Mouse (Mus musculus): Measurements from ENCODE around the gene Cnbd2. TPM values are rescaled to one million over a fixed set of nuclear protein-coding genes. Genes with fewer than 3 reads are reported as not detected.

The Cnbd2 gene
- polyA plus RNA-seq, 1 experiment from 2014 or later: 4.4 TPM

- Histone ChIP-seq H3K9ac (no peak overlapping the region), H3K36me3 (peaks cover 85% of the 10 kb centered on the region), H3K4me3 (no peak overlapping the region), H3K9me3 (no peaks in the 10 kb centered on the region), H3K4me2 (replicated peaks) (no peak overlapping the region), H3K27me3 (no peaks in the 10 kb centered on the region), H3K27ac (no peak overlapping the region), H3K4me1 (no peaks in the 10 kb centered on the region)
- 94% methylated on average over 2 of the region's 2 CpGs for WGBS
- ATAC-seq (ENCODE audit: low FRiP score, low read depth): no peak
Observed at GRCm38 (mm10) chr2:156295601-156296063, 16.5 kb upstream of the Cnbd2 start.

DNA sequence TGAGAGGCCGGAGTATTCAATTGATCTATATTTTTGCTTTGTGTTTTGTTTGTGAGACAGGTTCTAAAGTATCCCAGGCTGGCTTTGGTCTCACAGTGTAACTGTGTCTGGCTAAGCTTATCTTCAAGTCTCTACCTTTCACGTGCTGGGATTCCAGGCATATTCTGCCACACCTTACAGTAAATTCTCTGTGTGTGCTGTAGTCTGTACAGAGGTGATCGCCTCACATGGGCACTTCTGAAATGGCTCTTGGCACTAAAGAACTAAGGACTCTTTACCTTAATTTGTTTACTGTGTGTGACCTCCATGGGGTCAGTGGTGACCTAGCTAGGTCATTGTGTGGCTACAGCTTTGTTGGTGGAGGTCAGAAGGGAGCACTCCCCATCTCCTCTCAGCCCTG is 15.9 kb upstream of the Cnbd2 start:
- Histone ChIP-seq H3K27ac (no peak overlapping the region), H3K4me1 (no peaks in the 10 kb centered on the region), H3K9me3 (no peaks in the 10 kb centered on the region), H3K4me2 (replicated peaks) (no peak overlapping the region), H3K27me3 (no peaks in the 10 kb centered on the region), H3K36me3 (peaks cover 85% of the 10 kb centered on the region), H3K4me3 (no peak overlapping the region), H3K9ac (no peak overlapping the region)
- 95% methylated on average over 3 of the region's 3 CpGs for WGBS
- ATAC-seq (ENCODE audit: low FRiP score, low read depth): no peak

DNA sequence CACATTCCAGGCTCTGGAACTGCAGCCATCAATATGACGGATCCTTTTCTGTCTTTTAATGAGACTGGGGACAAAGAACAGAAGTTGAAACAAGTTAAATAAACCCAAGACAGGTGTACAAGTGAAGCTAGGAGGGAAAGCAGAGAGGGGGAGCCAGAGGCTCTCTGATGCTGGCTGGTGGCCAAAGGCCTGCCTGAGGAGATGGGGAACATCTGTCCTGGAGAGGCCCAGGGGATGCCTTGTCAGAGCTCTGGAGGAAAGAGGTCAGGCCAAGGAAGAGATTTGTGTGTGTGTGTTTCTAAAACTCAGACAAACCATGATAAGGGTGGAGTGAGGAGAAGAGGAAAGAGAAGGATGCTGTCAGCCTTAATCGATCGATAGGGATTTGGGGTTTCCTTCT is 14.4 kb upstream of the Cnbd2 start:
- no peaks in the 10 kb centered on the region for H3K9me3 ChIP-seq
- H3K4me1 ChIP-seq: no peaks in the 10 kb centered on the region
- H3K4me2 ChIP-seq (replicated peaks): no peak overlapping the region
- WGBS: 68% methylated on average over 3 of the region's 3 CpGs
- no peak overlapping the region for H3K9ac ChIP-seq
- no peak for ATAC-seq (ENCODE audit: low FRiP score, low read depth)
- H3K36me3 ChIP-seq: peaks cover 89% of the 10 kb centered on the region
- no peaks in the 10 kb centered on the region for H3K27me3 ChIP-seq
- no peak overlapping the region for H3K4me3 ChIP-seq
- H3K27ac ChIP-seq: no peak overlapping the region

DNA sequence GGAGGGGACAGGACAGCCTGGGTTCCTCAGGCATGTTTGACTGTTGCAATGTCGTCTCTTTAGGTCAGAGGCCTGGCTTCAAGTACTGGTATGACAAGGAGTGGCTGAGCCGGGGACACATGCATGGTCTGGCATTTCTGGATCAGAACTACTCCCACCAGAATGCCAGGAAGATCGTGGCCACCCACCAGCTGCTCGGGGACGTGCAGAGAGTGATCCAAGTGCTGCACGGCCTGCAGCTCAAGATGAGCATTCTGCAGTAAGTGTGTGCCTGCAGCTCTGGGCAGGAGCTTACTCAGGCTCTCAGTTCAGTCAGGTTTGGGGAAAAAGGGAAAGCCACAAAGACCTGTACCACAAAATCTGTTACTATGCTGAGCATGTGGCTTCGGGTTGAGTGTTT is 13.6 kb upstream of the Cnbd2 start:
- Histone ChIP-seq H3K27ac (0 out of 2 replicates have a peak overlapping the region, but pooled peaks have one; percentile 1), H3K9ac (no peak overlapping the region), H3K4me2 (replicated peaks) (no peak overlapping the region), H3K4me3 (no peak overlapping the region), H3K4me1 (no peaks in the 10 kb centered on the region), H3K36me3 (peaks cover 87% of the 10 kb centered on the region), H3K9me3 (no peaks in the 10 kb centered on the region), H3K27me3 (no peaks in the 10 kb centered on the region)
- WGBS: 89% methylated on average over 7 of the region's 7 CpGs
- ATAC-seq (ENCODE audit: low FRiP score, low read depth): no peak

DNA sequence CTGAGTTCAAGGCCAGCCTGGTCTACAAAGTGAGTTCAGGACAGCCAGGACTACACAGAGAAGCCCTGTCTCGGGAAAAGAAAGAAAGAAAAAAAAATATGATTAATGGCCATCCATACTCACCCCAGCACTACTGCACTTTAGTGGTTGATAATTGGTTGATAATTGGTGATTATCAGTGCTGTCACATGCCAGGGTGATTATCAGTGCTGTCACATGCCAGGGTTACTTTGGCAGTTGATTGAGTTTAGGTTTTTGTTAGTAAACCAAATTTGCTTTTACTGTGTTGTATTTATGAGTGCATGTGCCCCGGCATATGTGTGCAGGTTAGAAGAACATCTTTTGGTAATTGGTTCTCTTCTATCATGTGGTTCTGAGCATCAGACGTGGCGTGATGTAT is 10.0 kb upstream of the Cnbd2 start:
- ATAC-seq (ENCODE audit: low FRiP score, low read depth): no peak
- Histone ChIP-seq H3K27ac (no peak overlapping the region), H3K4me3 (no peak overlapping the region), H3K27me3 (no peaks in the 10 kb centered on the region), H3K4me1 (no peaks in the 10 kb centered on the region), H3K36me3 (peaks cover 84% of the 10 kb centered on the region), H3K9ac (no peak overlapping the region), H3K9me3 (no peaks in the 10 kb centered on the region), H3K4me2 (replicated peaks) (no peak overlapping the region)
- WGBS: 84% methylated on average over 4 of the region's 4 CpGs

DNA sequence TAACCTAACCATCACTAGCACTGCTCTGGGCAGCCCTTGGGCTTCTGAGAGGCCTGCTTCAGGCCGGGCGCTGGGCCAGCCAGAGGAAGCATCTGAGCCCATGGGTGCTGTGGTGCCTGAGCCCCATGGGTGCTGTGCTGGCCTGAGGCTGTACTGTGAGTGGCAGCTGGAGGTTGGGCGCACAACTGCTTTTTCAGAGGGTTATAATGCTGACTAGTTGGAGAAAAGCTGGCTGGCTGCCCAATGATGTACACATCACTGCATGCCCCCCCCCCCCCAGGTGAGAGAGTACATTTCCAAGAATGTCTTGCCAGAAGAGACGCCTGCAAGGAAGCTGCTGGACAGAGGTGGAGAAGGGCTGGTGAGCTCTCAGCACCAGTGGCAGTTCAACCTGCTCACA is 7.7 kb upstream of the Cnbd2 start:
- Histone ChIP-seq H3K9me3 (no peaks in the 10 kb centered on the region), H3K4me2 (replicated peaks) (no peak overlapping the region), H3K4me1 (no peaks in the 10 kb centered on the region), H3K4me3 (no peak overlapping the region), H3K9ac (no peak overlapping the region), H3K36me3 (peaks cover 81% of the 10 kb centered on the region), H3K27ac (no peak overlapping the region), H3K27me3 (no peaks in the 10 kb centered on the region)
- 92% methylated on average over 4 of the region's 4 CpGs for WGBS
- ATAC-seq (ENCODE audit: low FRiP score, low read depth): no peak

- no peaks in the 10 kb centered on the region for H3K27me3 ChIP-seq
- H3K9me3 ChIP-seq: no peaks in the 10 kb centered on the region
- ATAC-seq (ENCODE audit: low FRiP score, low read depth): peak; percentile 54; the same call in 1 of the 2 replicates
- H3K27ac ChIP-seq: no peak overlapping the region
- H3K36me3 ChIP-seq: peaks cover 79% of the 10 kb centered on the region
- H3K4me3 ChIP-seq: no peak overlapping the region
- H3K4me2 ChIP-seq (replicated peaks): no peak overlapping the region
- no peaks in the 10 kb centered on the region for H3K4me1 ChIP-seq
- no peak overlapping the region for H3K9ac ChIP-seq
- 78% methylated on average over 2 of the region's 2 CpGs for WGBS
Observed at GRCm38 (mm10) chr2:156305818-156306217, 6.3 kb upstream of the Cnbd2 start.

- no peak for ATAC-seq (ENCODE audit: low FRiP score, low read depth)
- 63% methylated on average over 5 of the region's 5 CpGs for WGBS
- Histone ChIP-seq H3K4me2 (replicated peaks) (no peak overlapping the region), H3K27me3 (no peaks in the 10 kb centered on the region), H3K4me1 (peaks cover 6% of the 10 kb centered on the region), H3K9ac (no peak overlapping the region), H3K4me3 (no peak overlapping the region), H3K36me3 (peaks cover 67% of the 10 kb centered on the region), H3K27ac (no peak overlapping the region), H3K9me3 (no peaks in the 10 kb centered on the region)
Observed at GRCm38 (mm10) chr2:156307261-156307660, 4.8 kb upstream of the Cnbd2 start.

DNA sequence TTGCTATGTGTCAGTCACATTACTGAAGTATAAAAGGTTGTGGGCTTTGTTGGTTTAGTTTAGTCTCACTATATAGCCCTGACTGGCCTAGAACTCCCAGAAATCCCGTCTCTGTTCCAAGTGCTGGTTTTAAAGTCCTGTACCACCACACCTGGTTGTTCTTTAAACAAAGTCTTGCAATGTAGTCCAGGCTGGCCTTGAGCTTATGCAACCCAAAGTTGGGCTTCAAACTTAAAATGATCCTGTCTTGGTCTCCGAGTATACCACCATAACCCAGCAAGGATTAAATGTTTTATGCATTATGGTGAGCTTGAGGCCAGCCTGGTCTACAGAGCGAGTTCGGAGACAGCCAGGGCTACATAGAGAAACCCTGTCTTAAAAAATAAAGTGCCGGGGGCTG is 2.2 kb upstream of the Cnbd2 start:
- peaks cover 45% of the 10 kb centered on the region for H3K36me3 ChIP-seq
- H3K9me3 ChIP-seq: no peaks in the 10 kb centered on the region
- H3K27ac ChIP-seq: no peak overlapping the region
- no peaks in the 10 kb centered on the region for H3K27me3 ChIP-seq
- H3K4me1 ChIP-seq: peaks cover 12% of the 10 kb centered on the region
- no peak overlapping the region for H3K9ac ChIP-seq
- no peak overlapping the region for H3K4me2 ChIP-seq (replicated peaks)
- no peak for ATAC-seq (ENCODE audit: low FRiP score, low read depth)
- WGBS: 97% methylated on average over 5 of the region's 5 CpGs
- H3K4me3 ChIP-seq: no peak overlapping the region

GRCm38 (mm10) chr2:156310455-156310854 is 1.6 kb upstream of the Cnbd2 start:
- Histone ChIP-seq H3K9me3 (no peaks in the 10 kb centered on the region), H3K36me3 (peaks cover 40% of the 10 kb centered on the region), H3K27ac (no peak overlapping the region), H3K9ac (no peak overlapping the region), H3K4me3 (no peak overlapping the region), H3K4me1 (peaks cover 12% of the 10 kb centered on the region), H3K27me3 (no peaks in the 10 kb centered on the region), H3K4me2 (replicated peaks) (no peak overlapping the region)
- no peak for ATAC-seq (ENCODE audit: low FRiP score, low read depth)
- WGBS: 94% methylated on average over 5 of the region's 5 CpGs

GRCm38 (mm10) chr2:156310945-156311344 is 1.2 kb upstream of the Cnbd2 start:
- WGBS: 92% methylated on average over 5 of the region's 5 CpGs
- Histone ChIP-seq H3K4me2 (replicated peaks) (peak overlapping the region; percentile 88), H3K27me3 (no peaks in the 10 kb centered on the region), H3K36me3 (peaks cover 36% of the 10 kb centered on the region), H3K27ac (peak overlapping the region; percentile 97; the same call in 1 of the 2 replicates), H3K9ac (no peak overlapping the region), H3K4me1 (peaks cover 12% of the 10 kb centered on the region), H3K9me3 (no peaks in the 10 kb centered on the region), H3K4me3 (peak overlapping the region; percentile 66)
- no peak for ATAC-seq (ENCODE audit: low FRiP score, low read depth)

GRCm38 (mm10) chr2:156311441-156311840 is 658 bp upstream of the Cnbd2 start:
- Histone ChIP-seq H3K4me1 (peaks cover 12% of the 10 kb centered on the region), H3K4me3 (peak overlapping the region; percentile 66), H3K9ac (peak overlapping the region; percentile 85), H3K27me3 (no peaks in the 10 kb centered on the region), H3K36me3 (peaks cover 32% of the 10 kb centered on the region), H3K27ac (peak overlapping the region; percentile 97), H3K4me2 (replicated peaks) (peak overlapping the region; percentile 88), H3K9me3 (no peaks in the 10 kb centered on the region)
- ATAC-seq (ENCODE audit: low FRiP score, low read depth): no peak
- WGBS: 18% methylated on average over 8 of the region's 8 CpGs

- Histone ChIP-seq H3K9me3 (no peaks in the 10 kb centered on the region), H3K27ac (peak overlapping the region; percentile 97), H3K9ac (peak overlapping the region; percentile 85), H3K4me3 (peak overlapping the region; percentile 66), H3K4me2 (replicated peaks) (peak overlapping the region; percentile 88), H3K4me1 (peaks cover 12% of the 10 kb centered on the region), H3K27me3 (no peaks in the 10 kb centered on the region), H3K36me3 (peaks cover 31% of the 10 kb centered on the region)
- under 1% methylated on average over 50 of the region's 53 CpGs for WGBS
- peak; percentile 29 for ATAC-seq (ENCODE audit: low FRiP score, low read depth)
Observed at GRCm38 (mm10) chr2:156311841-156312291, 233 bp upstream of the Cnbd2 start.
